ENCODE assay signal across 7 mouse cellular contexts in genomic region chr6:120037636-120038365, GRCm38 (mm10). TPM values are rescaled to one million over a fixed set of nuclear protein-coding genes. Genes with fewer than 3 reads are reported as not detected.
DNase-seq lines count a peak whose midpoint lies in the region; ATAC-seq and TF ChIP-seq lines count a peak whose summit lies in the region.

No protein-coding gene starts in this region.

- H3K27ac ChIP-seq in embryonic facial prominence, embryonic 10.5 days (replicated peaks), result peak overlapping the region; percentile 95
- peak overlapping the region; percentile 86 for H3K27ac ChIP-seq in limb, embryonic 14.5 days (replicated peaks; ENCODE audit: low read depth, low read length)
- peak overlapping the region; percentile 97 for H3K27ac ChIP-seq in midbrain, embryonic 15.5 days

- H3K4me3 ChIP-seq in embryonic facial prominence, embryonic 10.5 days, result peak overlapping the region; percentile 74
- H3K4me3 ChIP-seq in limb, embryonic 14.5 days (replicated peaks; ENCODE audit: low read length), result peak overlapping the region; percentile 92
- H3K4me3 ChIP-seq in midbrain, embryonic 15.5 days, result peak overlapping the region; percentile 82

- TF ChIP-seq POLR2A in limb, embryonic 14.5 days (IDR thresholded peaks at IDR 0.05; ENCODE audit: borderline replicate concordance, extremely low read depth, insufficient read depth, insufficient read length), result no peak

- peak overlapping the region; percentile 94 for H3K4me2 ChIP-seq in limb, embryonic 14.5 days (replicated peaks; ENCODE audit: low read depth, low read length, severe bottlenecking)
- H3K4me2 ChIP-seq in midbrain, embryonic 15.5 days, result peak overlapping the region; percentile 89

- under 1% methylated on average over 85 of the region's 85 CpGs for WGBS in embryonic facial prominence, embryonic 10.5 days
- under 1% methylated on average over 47 of the region's 85 CpGs for WGBS in limb, embryonic 14.5 days
- WGBS in midbrain, embryonic 15.5 days, result under 1% methylated on average over 81 of the region's 85 CpGs

- DNase-seq in adrenal gland, adult 18-20 months (ENCODE audit: low spot score in 2 of 2), result peak; percentile 75 to 78
- peak; percentile 81 for DNase-seq in embryonic facial prominence, embryonic 10.5 days (ENCODE audit: low spot score)
- peak; percentile 98 for DNase-seq in heart, adult 11 months
- peak; percentile 50 to 63 for DNase-seq in kidney, adult 8-10 months
- peak; percentile 66 for DNase-seq in limb, embryonic 14.5 days (ENCODE audit: low spot score)
- DNase-seq in spleen, postnatal 14 days (ENCODE audit: low spot score in 2 of 2), result peak; percentile 70 to 75

- peak overlapping the region; percentile 85 for H3K9ac ChIP-seq in limb, embryonic 14.5 days (ENCODE audit: low read depth, low read length, severe bottlenecking)
- peak overlapping the region; percentile 78 for H3K9ac ChIP-seq in midbrain, embryonic 15.5 days

- peaks cover 16% of the 10 kb centered on the region for H3K36me3 ChIP-seq in embryonic facial prominence, embryonic 10.5 days (replicated peaks)
- no peaks in the 10 kb centered on the region for H3K36me3 ChIP-seq in limb, embryonic 14.5 days (ENCODE audit: control insufficient read depth, insufficient read depth, low read length)
- H3K36me3 ChIP-seq in midbrain, embryonic 15.5 days (replicated peaks), result no peaks in the 10 kb centered on the region

- peaks cover 22% of the 10 kb centered on the region for H3K4me1 ChIP-seq in embryonic facial prominence, embryonic 10.5 days
- peaks cover 6% of the 10 kb centered on the region for H3K4me1 ChIP-seq in limb, embryonic 14.5 days (ENCODE audit: control insufficient read depth, insufficient read depth, low read length)
- peaks cover 32% of the 10 kb centered on the region for H3K4me1 ChIP-seq in midbrain, embryonic 15.5 days

- H3K27me3 ChIP-seq in embryonic facial prominence, embryonic 10.5 days (replicated peaks; ENCODE audit: low read depth, poor library complexity, severe bottlenecking), result no peaks in the 10 kb centered on the region
- H3K27me3 ChIP-seq in limb, embryonic 14.5 days (ENCODE audit: control insufficient read depth, insufficient read depth, low read length), result no peaks in the 10 kb centered on the region
- no peaks in the 10 kb centered on the region for H3K27me3 ChIP-seq in midbrain, embryonic 15.5 days (replicated peaks)

- no peaks in the 10 kb centered on the region for H3K9me3 ChIP-seq in embryonic facial prominence, embryonic 10.5 days
- no peaks in the 10 kb centered on the region for H3K9me3 ChIP-seq in limb, embryonic 14.5 days (ENCODE audit: control insufficient read depth, low read length)
- no peaks in the 10 kb centered on the region for H3K9me3 ChIP-seq in midbrain, embryonic 15.5 days

- peak; percentile 56 for ATAC-seq in limb, embryonic 14.5 days (ENCODE audit: low FRiP score, low read depth)
- peak; percentile 38 for ATAC-seq in midbrain, embryonic 15.5 days (replicated peaks)

RNA-seq across cellular contexts. Expression of gene Wnk1, which starts 0.7 kb away (rescaled TPM):
- 100 to 1,000 TPM; 164 to 170 TPM for total RNA-seq in adrenal gland, adult 18-20 months (2021)
- 47.9 and 49.5 TPM in 2 replicates for polyA plus RNA-seq in embryonic facial prominence, embryonic 10.5 days (2016; fragmentation: Nextera tagmentation; extraction: Ambion mirVana)
- polyA plus RNA-seq in limb, embryonic 14.5 days (2012; rRNA removed), result 117 and 129 TPM in 2 replicates
- 65.3 and 71.6 TPM in 2 replicates for polyA plus RNA-seq in limb, embryonic 14.5 days (2014; fragmentation: Nextera tagmentation; extraction: Ambion mirVana)
- polyA plus RNA-seq in midbrain, embryonic 15.5 days (2015; fragmentation: Nextera tagmentation; extraction: Ambion mirVana), result 44.6 and 50.8 TPM in 2 replicates

RNA-seq across cellular contexts. Expression of gene Ninj2, which starts 55.3 kb away (rescaled TPM):
- total RNA-seq in adrenal gland, adult 18-20 months (2021), result not detected
- polyA plus RNA-seq in embryonic facial prominence, embryonic 10.5 days (2016; fragmentation: Nextera tagmentation; extraction: Ambion mirVana), result not detected in 2 replicates
- 1.9 and 2.8 TPM in 2 replicates for polyA plus RNA-seq in limb, embryonic 14.5 days (2012; rRNA removed)
- polyA plus RNA-seq in limb, embryonic 14.5 days (2014; fragmentation: Nextera tagmentation; extraction: Ambion mirVana), result 1.3 and 1.7 TPM in 2 replicates
- not detected in 2 replicates for polyA plus RNA-seq in midbrain, embryonic 15.5 days (2015; fragmentation: Nextera tagmentation; extraction: Ambion mirVana)

Comparison
In these comparisons a context has a peak if more than half of its experiments do, and no peak if none do; other contexts are left out.
1. Peak in every context shown above with its lines: DNase-seq, ATAC-seq, H3K4me3 ChIP-seq and H3K27ac ChIP-seq.